Mouse (Mus musculus): ENCODE results near the gene Nudt8.

DNA sequence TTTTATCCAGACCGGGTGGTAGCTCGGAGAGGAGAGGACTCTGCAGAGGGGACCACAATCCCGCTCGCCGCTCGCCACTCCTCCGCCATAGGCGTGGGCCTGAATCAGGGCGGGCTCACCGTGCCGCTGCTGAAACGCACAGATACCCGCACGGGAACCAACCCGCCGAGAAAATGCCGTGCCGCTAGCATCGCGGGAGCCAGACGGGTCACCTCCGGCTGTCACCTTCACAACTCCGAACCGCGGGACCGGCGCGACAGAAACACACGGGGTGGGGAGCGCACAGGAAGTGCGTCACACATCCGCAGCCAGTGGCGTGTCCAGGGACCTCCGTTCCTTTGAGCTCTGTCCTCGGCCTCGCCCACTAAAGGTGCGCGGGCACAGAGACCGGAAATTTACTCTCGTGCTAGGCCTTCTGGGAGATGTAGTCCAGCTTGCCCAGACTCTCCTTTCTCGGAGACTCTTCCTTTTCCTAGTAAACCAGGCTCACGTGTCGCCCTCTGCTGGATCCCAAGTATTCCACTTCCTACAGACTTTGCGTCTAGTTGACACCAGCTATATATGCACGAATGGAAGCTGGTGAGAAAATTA lies 12.1 kb downstream of the Nudt8 start, which contains the start of gene Ndufv1:
- TF ChIP-seq E2F4 (IDR thresholded peaks at IDR 0.05; ENCODE audit: insufficient read depth) (peak; percentile 14), POLR2A (IDR thresholded peaks at IDR 0.05; ENCODE audit: insufficient read length, low read depth) (peak; percentile 90), MYOG (IDR thresholded peaks at IDR 0.05; ENCODE audit: control insufficient read depth in 1 of 3, insufficient read depth in 1 of 3, insufficient read length in 2 of 3, low read depth in 2 of 3) (peak in 1 of 3 experiments; percentile 25), REST (IDR thresholded peaks at IDR 0.05; ENCODE audit: insufficient read depth, insufficient read length) (no peak), USF1 (IDR thresholded peaks at IDR 0.05; ENCODE audit: low read depth) (no peak), MAX (IDR thresholded peaks at IDR 0.05; ENCODE audit: low read depth) (no peak), TCF12 (IDR thresholded peaks at IDR 0.05; ENCODE audit: insufficient read depth, poor library complexity, severe bottlenecking) (no peak), POLR2AphosphoS2 (IDR thresholded peaks at IDR 0.05; ENCODE audit: insufficient read length, low read depth) (peak; percentile 92), MYOD1 (IDR thresholded peaks at IDR 0.05; ENCODE audit: control insufficient read depth in 1 of 3, insufficient read length in 2 of 3, low read depth in 2 of 3) (peak in 1 of 3 experiments; percentile 26), CEBPB (IDR thresholded peaks at IDR 0.05; ENCODE audit: insufficient read depth, poor library complexity, severe bottlenecking) (no peak)
